Mouse (Mus musculus) cerebellum, adult 2 months (tissue): ENCODE data around the gene Rwdd4a.

Experiments used
- CTCF ChIP-seq: fragments of 200-500 bp; IDR thresholded peaks from 2 replicates; pipeline ENCODE4 v1.5.1; 2011; ENCODE audit warnings: low read depth, mild to moderate bottlenecking, control low read depth, low read length, moderate library complexity, borderline replicate concordance; ENCODE audit not compliant: insufficient read depth
- POLR2A ChIP-seq: fragments of 200-500 bp; IDR thresholded peaks from 2 replicates; pipeline ENCODE4 v1.6.1; 2011; ENCODE audit warnings: low read length, control low read depth, borderline replicate concordance; ENCODE audit not compliant: insufficient read depth

- TF ChIP-seq CTCF: no peak
- TF ChIP-seq POLR2A: no peak
Observed at GRCm38 (mm10) chr8:47510930-47511329, 22.5 kb upstream of the Rwdd4a start.
